In the genomic region with DNA sequence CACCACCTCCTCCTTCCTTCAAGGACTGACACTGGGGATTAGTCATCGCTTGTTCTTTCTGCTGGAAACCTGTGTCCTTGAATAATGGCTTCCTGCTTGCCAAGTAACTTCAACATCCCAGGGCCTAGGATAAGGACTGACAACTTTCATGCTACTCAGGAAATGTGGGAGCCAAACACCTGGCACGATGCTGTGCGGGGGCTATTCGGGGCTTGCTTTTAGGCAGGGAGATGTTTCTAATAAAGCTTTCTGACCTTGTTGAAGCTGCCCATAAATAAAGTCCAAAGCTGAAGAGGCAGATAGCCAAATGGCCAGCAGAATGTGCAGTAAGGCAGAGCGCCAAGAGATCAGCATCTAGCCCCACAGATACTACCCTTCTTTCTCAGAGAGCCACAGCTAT, we compare ENCODE assay signal across 18 mouse cellular contexts. TPM values are rescaled to one million over a fixed set of nuclear protein-coding genes. Genes with fewer than 3 reads are reported as not detected.
A peak's percentile ranks its signal among the peaks of the same experiment; 100 is the strongest.
DNase-seq lines count a peak whose midpoint lies in the region; ATAC-seq and TF ChIP-seq lines count a peak whose summit lies in the region.
"Had no signal": no experiment of that assay in that cellular context is flagged by ENCODE, and none has a peak within 500 bp of the region (broad histone marks: within the 10 kb centered on the region; RNA-seq: fewer than 3 reads in every experiment).

No protein-coding gene starts in this region.

- peak; percentile 81 for DNase-seq in kidney, adult 2 months
- DNase-seq in MN1 (ENCODE audit: low spot score): peak; percentile 38
- peak; percentile 80 for DNase-seq in adrenal gland, adult 2 months
- peak; percentile 45 for DNase-seq in kidney, postnatal 14 days
- no peak for DNase-seq in yolk sac, embryonic 10.5 days (ENCODE audit: low spot score)
- DNase-seq in thymus, adult 18-20 months: no peak
- DNase-seq: embryo, embryonic 11 days; heart, adult 2 months; thymus, postnatal 25 days had no signal

- 42% methylated on average over 5 of the region's 5 CpGs for WGBS in kidney, adult 2 months
- WGBS in kidney, embryonic 15.5 days: 51% methylated on average over 5 of the region's 5 CpGs

- H3K4me2 ChIP-seq in kidney, embryonic 15.5 days: no peak overlapping the region
- H3K4me2 ChIP-seq: hindbrain, embryonic 14.5 days; liver, embryonic 11.5 days; lung, embryonic 15.5 days; neural tube, embryonic 13.5 days had no signal

- no peaks in the 10 kb centered on the region for H3K27me3 ChIP-seq in kidney, adult 2 months (replicated peaks; ENCODE audit: control insufficient read depth, insufficient read depth, low read length)
- no peaks in the 10 kb centered on the region for H3K27me3 ChIP-seq in kidney, embryonic 15.5 days
- H3K27me3 ChIP-seq: CH12.LX; lung, embryonic 15.5 days; neural tube, embryonic 13.5 days had no signal

- no peak for TF ChIP-seq POLR2A in kidney, adult 2 months (IDR thresholded peaks at IDR 0.05; ENCODE audit: low read depth, low read length)

- H3K4me3 ChIP-seq in kidney, adult 2 months (ENCODE audit: insufficient read depth, low read depth, low read length): no peak overlapping the region
- no peak overlapping the region for H3K4me3 ChIP-seq in kidney, embryonic 15.5 days (replicated peaks)
- H3K4me3 ChIP-seq: heart, adult 2 months; lung, embryonic 15.5 days; megakaryocyte, embryonic 14.5 days; neural tube, embryonic 13.5 days had no signal

- no peak overlapping the region for H3K9ac ChIP-seq in kidney, embryonic 15.5 days
- H3K9ac ChIP-seq: hindbrain, embryonic 14.5 days; lung, embryonic 15.5 days; neural tube, embryonic 13.5 days had no signal

- no peak for TF ChIP-seq CTCF in kidney, adult 2 months (conservative IDR thresholded peaks at IDR 0.05; ENCODE audit: insufficient read depth, insufficient read length, low read depth, low read length)

- peak overlapping the region; percentile 41 for H3K27ac ChIP-seq in kidney, adult 2 months (ENCODE audit: insufficient read depth, low read depth, low read length)
- no peak overlapping the region for H3K27ac ChIP-seq in kidney, embryonic 15.5 days
- H3K27ac ChIP-seq: heart, adult 2 months; hindbrain, embryonic 14.5 days; kidney, postnatal 0 days; lung, embryonic 15.5 days; neural tube, embryonic 13.5 days had no signal

- no peak for ATAC-seq in kidney, embryonic 15.5 days (replicated peaks; ENCODE audit: low FRiP score)
- ATAC-seq: forebrain, embryonic 14.5 days had no signal

- H3K4me1 ChIP-seq in kidney, adult 2 months (ENCODE audit: control insufficient read depth, insufficient read depth, low read length): peaks cover 27% of the 10 kb centered on the region
- 0 out of 2 replicates have a peak, but pooled peaks cover 5% of the 10 kb centered on the region for H3K4me1 ChIP-seq in kidney, embryonic 15.5 days

- H3K36me3 ChIP-seq in kidney, adult 2 months (ENCODE audit: control insufficient read depth, insufficient read depth, low read length): no peaks in the 10 kb centered on the region
- no peaks in the 10 kb centered on the region for H3K36me3 ChIP-seq in kidney, embryonic 15.5 days
- H3K36me3 ChIP-seq: lung, embryonic 15.5 days; neural tube, embryonic 13.5 days had no signal

- no peaks in the 10 kb centered on the region for H3K9me3 ChIP-seq in kidney, embryonic 15.5 days (replicated peaks)
- H3K9me3 ChIP-seq: lung, embryonic 15.5 days; megakaryocyte, embryonic 14.5 days; neural tube, embryonic 13.5 days had no signal

RNA-seq across cellular contexts. Expression of a gene that starts 35.3 kb away (rescaled TPM):
- 9.0 and 9.5 TPM in 2 replicates for polyA plus RNA-seq in kidney, adult 2 months (2012; rRNA removed)
- polyA plus RNA-seq in kidney, embryonic 15.5 days (2015; fragmentation: Nextera tagmentation; extraction: Ambion mirVana): 15.7 and 17.2 TPM in 2 replicates
- 100 to 1,000 TPM in 1 of 2 experiments, 10 to 100 TPM in 1; 77.7 to 112 TPM for total RNA-seq in adrenal gland, adult 2 months (2021)
- 12.7 and 17.0 TPM in 2 replicates for polyA plus RNA-seq in adrenal gland, adult 2 months (2012; rRNA removed)

Comparison
In these comparisons a context has a peak if more than half of its experiments do, and no peak if none do; other contexts are left out.
1. DNase-seq: peak in kidney, adult 2 months (single experiment), MN1 (single experiment), adrenal gland, adult 2 months (single experiment) and kidney, postnatal 14 days (single experiment); none in yolk sac, embryonic 10.5 days (single experiment) and thymus, adult 18-20 months (0 of 2).